Mouse (Mus musculus) embryonic facial prominence, embryonic 11.5 days (tissue): Measurements from ENCODE around the gene Eefsec. TPM values are rescaled to one million over a fixed set of nuclear protein-coding genes. Genes with fewer than 3 reads are reported as not detected.

Source experiments
- ATAC-seq: fragments of 200-750 bp; cut with Nextera tagmentation; replicated peaks from 2 replicates; pipeline ENCODE4 v1.8.0; 2017; ENCODE audit warnings: low read depth; ENCODE audit not compliant: insufficient number of reproducible peaks, low FRiP score, low TSS enrichment
- DNase-seq: peaks from one replicate; pipeline ENCODE4 v3.0.0-alpha.2; 2015; ENCODE audit warnings: low spot score
- H3K27ac ChIP-seq: fragments of 300-500 bp; sonication (generic); replicated peaks from 2 replicates; pipeline ENCODE4 v1.5.1; 2014; ENCODE audit warnings: mild to moderate bottlenecking, low read depth, low read length, control low read depth
- H3K27me3 ChIP-seq: fragments of 300-500 bp; sonication (generic); 2 replicates; pipeline ENCODE4 v1.6.1; 2014; ENCODE audit warnings: mild to moderate bottlenecking, low read length, moderate library complexity, mixed read lengths; ENCODE audit not compliant: control insufficient read depth, insufficient read depth
- H3K36me3 ChIP-seq: fragments of 300-500 bp; sonication (generic); replicated peaks from 2 replicates; pipeline ENCODE4 v1.6.1; 2014; ENCODE audit warnings: low read depth, mild to moderate bottlenecking, low read length, moderate library complexity, mixed read lengths; ENCODE audit not compliant: control insufficient read depth, insufficient read depth
- H3K4me1 ChIP-seq: fragments of 300-500 bp; sonication (generic); 2 replicates; pipeline ENCODE4 v1.6.1; 2014; ENCODE audit warnings: low read length, mixed read lengths; ENCODE audit not compliant: control insufficient read depth, insufficient read depth
- H3K4me2 ChIP-seq: fragments of 300-500 bp; sonication (generic); 2 replicates; pipeline ENCODE4 v1.6.1; 2014; ENCODE audit warnings: low read depth, mild to moderate bottlenecking, control low read depth, low read length, moderate library complexity
- H3K4me3 ChIP-seq: fragments of 300-500 bp; sonication (generic); 2 replicates; pipeline ENCODE4 v1.5.1; 2014; ENCODE audit warnings: low read depth, low read length, control low read depth
- H3K9ac ChIP-seq: fragments of 300-500 bp; sonication (generic); replicated peaks from 2 replicates; pipeline ENCODE4 v1.6.1; 2014; ENCODE audit warnings: mild to moderate bottlenecking, control low read depth, low read length
- H3K9me3 ChIP-seq: fragments of 300-500 bp; sonication (generic); replicated peaks from 2 replicates; pipeline ENCODE4 v1.6.1; 2016; ENCODE audit warnings: mild to moderate bottlenecking, low read length, inconsistent platforms, mixed read lengths; ENCODE audit not compliant: control insufficient read depth
- WGBS: fragments of 180-500 bp; shearing (Covaris S2); extraction: QIAGEN DNeasy Blood & Tissue Kit; methylation state at CpG from one replicate; pipeline ENCODE4 v1.1.7; 2014; 5-methylcytosine and 5-hydroxymethylcytosine counted together
- polyA plus RNA-seq: library from polyadenylated mRNA; unstranded; fragments of >200 nt; fragmentation: Nextera tagmentation; extraction: Ambion mirVana; gene quantifications from 2 replicates; pipeline ENCODE4 v1.2.1, GENCODE M21; 2014

Eefsec gene
- polyA plus RNA-seq, 1 experiment from 2014 or later: 42.4 TPM

GRCm38 (mm10) chr6:88266055-88266454, 180.3 kb downstream of the Eefsec start:
- no peak overlapping the region for H3K9ac ChIP-seq
- no peak for ATAC-seq
- no peak overlapping the region for H3K27ac ChIP-seq
- no peaks in the 10 kb centered on the region for H3K36me3 ChIP-seq
- no peaks in the 10 kb centered on the region for H3K4me1 ChIP-seq
- no peak overlapping the region for H3K4me2 ChIP-seq
- H3K4me3 ChIP-seq: no peak overlapping the region
- no peak for DNase-seq
- H3K9me3 ChIP-seq: no peaks in the 10 kb centered on the region
- no peaks in the 10 kb centered on the region for H3K27me3 ChIP-seq
- WGBS: 82% methylated on average over 3 of the region's 3 CpGs

- no peak for DNase-seq
- ATAC-seq: no peak
- WGBS: 92% methylated on average over 1 of the region's 1 CpGs
These were observed 181.0 kb downstream of the Eefsec start for GRCm38 (mm10) chr6:88265355-88265754.

GRCm38 (mm10) chr6:88262160-88262559, 184.2 kb downstream of the Eefsec start:
- Histone ChIP-seq H3K4me2 (no peak overlapping the region), H3K36me3 (no peaks in the 10 kb centered on the region; the same call in 1 of the 2 replicates), H3K9me3 (no peaks in the 10 kb centered on the region), H3K27ac (no peak overlapping the region), H3K4me1 (no peaks in the 10 kb centered on the region), H3K27me3 (no peaks in the 10 kb centered on the region), H3K9ac (peak overlapping the region; percentile 19; the same call in 1 of the 2 replicates), H3K4me3 (no peak overlapping the region)
- 33% methylated on average over 9 of the region's 9 CpGs for WGBS
- DNase-seq (peak; percentile 6), ATAC-seq (peak; percentile 44; the same call in 1 of the 2 replicates)

More at GRCm38 (mm10) chr6:88265355-88265754, 181.0 kb downstream of the Eefsec start:
- Histone ChIP-seq H3K27ac (no peak overlapping the region), H3K4me3 (no peak overlapping the region), H3K9ac (no peak overlapping the region), H3K4me1 (no peaks in the 10 kb centered on the region), H3K4me2 (no peak overlapping the region), H3K27me3 (no peaks in the 10 kb centered on the region), H3K9me3 (no peaks in the 10 kb centered on the region), H3K36me3 (no peaks in the 10 kb centered on the region)

- Histone ChIP-seq H3K4me2 (no peak overlapping the region), H3K36me3 (no peaks in the 10 kb centered on the region; the same call in 1 of the 2 replicates), H3K27me3 (no peaks in the 10 kb centered on the region), H3K9me3 (no peaks in the 10 kb centered on the region), H3K27ac (no peak overlapping the region), H3K4me1 (no peaks in the 10 kb centered on the region), H3K4me3 (no peak overlapping the region), H3K9ac (no peak overlapping the region)
- DNase-seq (no peak), ATAC-seq (no peak)
- WGBS: 85% methylated on average over 3 of the region's 3 CpGs
These were observed 185.7 kb downstream of the Eefsec start for GRCm38 (mm10) chr6:88260645-88261044.

- H3K9me3 ChIP-seq: no peaks in the 10 kb centered on the region
- H3K27ac ChIP-seq: no peak overlapping the region
- no peaks in the 10 kb centered on the region; the same call in 1 of the 2 replicates for H3K36me3 ChIP-seq
- H3K4me2 ChIP-seq: no peak overlapping the region
- ATAC-seq (no peak), DNase-seq (no peak)
- no peaks in the 10 kb centered on the region for H3K27me3 ChIP-seq
- 91% methylated on average over 3 of the region's 3 CpGs for WGBS
- H3K4me3 ChIP-seq: no peak overlapping the region
- H3K4me1 ChIP-seq: no peaks in the 10 kb centered on the region
- no peak overlapping the region for H3K9ac ChIP-seq
These were observed 186.7 kb downstream of the Eefsec start for GRCm38 (mm10) chr6:88259621-88260020.

- 81% methylated on average over 4 of the region's 4 CpGs for WGBS
- H3K9ac ChIP-seq: no peak overlapping the region
- no peaks in the 10 kb centered on the region for H3K9me3 ChIP-seq
- no peak overlapping the region for H3K27ac ChIP-seq
- H3K4me3 ChIP-seq: no peak overlapping the region
- H3K4me2 ChIP-seq: no peak overlapping the region
- no peaks in the 10 kb centered on the region; the same call in 1 of the 2 replicates for H3K36me3 ChIP-seq
- DNase-seq (no peak), ATAC-seq (no peak)
- no peaks in the 10 kb centered on the region for H3K27me3 ChIP-seq
- H3K4me1 ChIP-seq: no peaks in the 10 kb centered on the region
These were observed 190.9 kb downstream of the Eefsec start for GRCm38 (mm10) chr6:88255435-88255834.

- H3K27me3 ChIP-seq: no peaks in the 10 kb centered on the region
- no peaks in the 10 kb centered on the region; the same call in 1 of the 2 replicates for H3K36me3 ChIP-seq
- ATAC-seq (no peak), DNase-seq (no peak)
- H3K4me1 ChIP-seq: no peaks in the 10 kb centered on the region
- no peak overlapping the region for H3K4me3 ChIP-seq
- no peak overlapping the region for H3K9ac ChIP-seq
- H3K4me2 ChIP-seq: no peak overlapping the region
- H3K9me3 ChIP-seq: no peaks in the 10 kb centered on the region
- 73% methylated on average over 6 of the region's 6 CpGs for WGBS
- no peak overlapping the region for H3K27ac ChIP-seq
These were observed 192.3 kb downstream of the Eefsec start for GRCm38 (mm10) chr6:88254082-88254481.

- WGBS: 79% methylated on average over 7 of the region's 7 CpGs
These were observed 194.4 kb downstream of the Eefsec start for GRCm38 (mm10) chr6:88251798-88252478.

More at GRCm38 (mm10) chr6:88251798-88252478, 194.4 kb downstream of the Eefsec start:
- no peak overlapping the region for H3K4me3 ChIP-seq
- H3K27me3 ChIP-seq: no peaks in the 10 kb centered on the region
- H3K9me3 ChIP-seq: no peaks in the 10 kb centered on the region
- no peaks in the 10 kb centered on the region for H3K36me3 ChIP-seq
- ATAC-seq (no peak), DNase-seq (no peak)
- H3K27ac ChIP-seq: no peak overlapping the region
- no peak overlapping the region for H3K9ac ChIP-seq
- no peak overlapping the region for H3K4me2 ChIP-seq
- H3K4me1 ChIP-seq: no peaks in the 10 kb centered on the region
